Mouse (Mus musculus) bone marrow macrophage, adult 2 months (primary cell): ENCODE data around the gene Dus3l. TPM values are rescaled to one million over a fixed set of nuclear protein-coding genes. Genes with fewer than 3 reads are reported as not detected.

Experiments used
- H3K27ac ChIP-seq: 2 replicates; pipeline ENCODE4 v1.5.1; 2012; ENCODE audit warnings: low read depth, low read length; ENCODE audit not compliant: insufficient read depth
- H3K4me1 ChIP-seq: 2 replicates; pipeline ENCODE4 v1.6.1; 2012; ENCODE audit warnings: low read length; ENCODE audit not compliant: control insufficient read depth, insufficient read depth
- H3K4me3 ChIP-seq: 2 replicates; pipeline ENCODE4 v1.5.1; 2012; ENCODE audit warnings: mild to moderate bottlenecking, low read length, moderate library complexity; ENCODE audit not compliant: insufficient read depth
- CTCF ChIP-seq: IDR thresholded peaks from 2 replicates; pipeline ENCODE4 v1.5.1; 2012; ENCODE audit warnings: low read depth, mild to moderate bottlenecking, low read length, moderate library complexity
- POLR2A ChIP-seq: IDR thresholded peaks from 2 replicates; pipeline ENCODE4 v1.6.1; 2012; ENCODE audit warnings: mild to moderate bottlenecking, low read depth, low read length, borderline replicate concordance
- polyA plus RNA-seq: library from polyadenylated mRNA; stranded (reverse); fragments of >200 nt; gene quantifications from 2 replicates; pipeline ENCODE4 v1.2.4, GENCODE M21; 2012; ENCODE audit not compliant: missing spikeins, insufficient read depth, insufficient read length

Dus3l gene
- polyA plus RNA-seq, 1 experiment, result 21.4 TPM

DNA sequence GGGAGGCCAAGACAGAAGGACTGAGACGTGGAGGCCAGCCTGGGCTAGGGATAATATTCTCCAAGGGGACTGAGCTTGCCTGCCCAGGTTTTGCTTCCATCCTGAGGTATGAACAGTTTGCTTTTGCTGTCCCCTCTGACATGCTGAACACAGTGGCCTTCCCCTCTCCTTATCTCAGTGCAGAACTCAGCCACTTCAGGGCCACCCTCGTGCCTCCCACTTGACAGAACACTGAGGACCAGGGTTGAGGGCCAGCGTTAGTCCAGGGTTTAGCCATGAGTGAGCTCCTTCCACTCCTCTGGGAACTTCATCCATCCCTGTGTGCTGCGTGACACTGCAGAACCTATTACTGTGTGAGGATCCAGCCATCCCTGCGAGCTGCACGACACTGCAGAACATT, 24.7 kb downstream of the Dus3l start:
- Histone ChIP-seq H3K4me3 (no peak overlapping the region), H3K4me1 (no peaks in the 10 kb centered on the region), H3K27ac (no peak overlapping the region)
- TF ChIP-seq CTCF (no peak), POLR2A (no peak)

DNA sequence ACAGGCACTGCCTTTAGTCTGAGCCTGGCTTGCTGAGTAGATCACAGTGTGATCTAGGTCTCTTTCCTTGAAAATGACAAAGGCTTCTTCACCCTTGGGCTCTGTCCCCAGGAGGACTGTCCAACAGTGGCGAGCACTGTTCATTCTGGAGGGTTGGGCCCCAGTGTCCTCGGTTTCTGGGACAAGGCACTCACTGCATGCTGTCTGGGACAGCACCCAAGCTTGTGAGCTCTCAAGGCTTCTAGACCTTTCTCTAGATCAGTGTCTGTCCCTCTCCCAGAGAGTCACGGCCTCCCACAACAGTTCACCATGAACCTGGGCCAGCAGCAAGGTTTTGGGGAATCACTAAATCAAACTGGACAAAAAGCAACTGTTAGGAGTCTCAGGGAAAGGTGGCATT, 28.0 kb downstream of the Dus3l start:
- TF ChIP-seq CTCF (no peak), POLR2A (no peak)
- H3K4me3 ChIP-seq, result no peak overlapping the region
- H3K4me1 ChIP-seq, result no peaks in the 10 kb centered on the region
- H3K27ac ChIP-seq, result no peak overlapping the region

- H3K4me3 ChIP-seq, result no peak overlapping the region
- no peak for TF ChIP-seq POLR2A
- no peak for TF ChIP-seq CTCF
- no peaks in the 10 kb centered on the region for H3K4me1 ChIP-seq
- H3K27ac ChIP-seq, result no peak overlapping the region
Observed at GRCm38 (mm10) chr17:56793614-56794319, 29.2 kb downstream of the Dus3l start.

DNA sequence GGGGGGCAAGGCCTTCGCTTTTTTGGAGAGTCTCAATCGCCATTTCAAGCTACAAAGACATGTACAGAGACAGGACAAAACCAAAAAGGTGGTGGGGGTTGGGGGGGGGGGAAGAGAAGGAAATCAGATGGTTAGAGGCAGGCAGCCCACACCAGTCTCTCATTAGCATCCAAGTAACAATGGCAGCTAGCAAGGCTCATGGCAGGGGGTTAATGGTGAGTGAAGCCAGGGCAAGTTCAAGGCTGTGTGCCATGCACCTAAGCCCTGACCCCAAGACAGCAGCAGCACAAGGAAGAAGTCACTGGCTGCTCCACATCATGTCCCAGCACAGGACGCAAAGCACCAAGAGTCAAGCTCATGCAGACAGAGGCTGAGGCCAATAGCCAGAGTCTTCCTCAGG, 34.7 kb downstream of the Dus3l start:
- Histone ChIP-seq H3K4me3 (no peak overlapping the region), H3K27ac (no peak overlapping the region), H3K4me1 (no peaks in the 10 kb centered on the region)
- TF ChIP-seq CTCF, result no peak
- TF ChIP-seq POLR2A, result no peak

DNA sequence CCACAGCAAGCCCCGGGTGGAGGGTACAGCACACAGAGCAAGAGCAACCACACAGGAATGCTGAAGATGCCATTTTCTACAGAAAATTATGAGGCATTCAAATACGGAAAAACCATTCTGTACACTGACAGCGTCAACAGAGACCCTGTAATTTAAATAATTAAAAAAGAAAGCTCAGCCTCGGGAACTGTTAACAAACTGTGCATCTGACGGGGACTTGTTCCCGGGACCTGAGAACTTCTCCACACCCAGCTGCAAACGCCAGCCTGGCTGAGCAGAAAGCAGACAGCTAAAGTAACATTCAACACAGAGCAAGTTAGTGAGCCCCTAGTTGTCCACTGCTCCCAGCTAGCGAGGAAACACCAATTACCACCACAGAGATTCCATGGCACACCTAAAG, 37.5 kb downstream of the Dus3l start:
- no peak overlapping the region for H3K27ac ChIP-seq
- no peak overlapping the region for H3K4me3 ChIP-seq
- H3K4me1 ChIP-seq, result no peaks in the 10 kb centered on the region
- TF ChIP-seq POLR2A (no peak), CTCF (no peak)

GRCm38 (mm10) chr17:56804952-56805351, 40.4 kb downstream of the Dus3l start:
- TF ChIP-seq POLR2A, result no peak
- TF ChIP-seq CTCF, result no peak
- no peak overlapping the region for H3K27ac ChIP-seq
- peaks cover under 1% of the 10 kb centered on the region; the same call in 1 of the 2 replicates for H3K4me1 ChIP-seq
- no peak overlapping the region for H3K4me3 ChIP-seq

GRCm38 (mm10) chr17:56805784-56806183, 41.2 kb downstream of the Dus3l start:
- H3K4me3 ChIP-seq, result no peak overlapping the region
- TF ChIP-seq CTCF (no peak), POLR2A (no peak)
- H3K27ac ChIP-seq, result no peak overlapping the region
- H3K4me1 ChIP-seq, result peaks cover 8% of the 10 kb centered on the region

DNA sequence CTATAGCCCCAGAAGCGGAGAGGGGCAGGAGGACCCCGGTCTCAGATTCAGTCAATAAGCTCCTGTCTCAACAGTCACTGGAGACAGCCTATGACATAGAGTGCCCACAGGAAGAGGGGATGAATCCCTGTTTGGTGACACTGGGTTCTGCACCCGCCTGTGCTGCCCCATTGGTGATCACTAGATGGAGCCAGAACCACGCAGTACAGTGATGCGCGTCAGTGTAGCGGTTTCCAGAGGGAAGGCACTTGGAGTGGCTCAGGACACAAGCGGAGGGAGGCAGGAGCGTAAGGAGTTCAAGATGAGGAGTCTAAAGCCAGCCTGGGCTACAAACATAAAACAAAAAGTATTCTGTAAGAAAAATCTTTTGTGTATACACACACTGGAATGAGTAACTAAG, 44.0 kb downstream of the Dus3l start:
- no peak overlapping the region for H3K4me3 ChIP-seq
- no peak overlapping the region for H3K27ac ChIP-seq
- TF ChIP-seq POLR2A (no peak), CTCF (peak; percentile 79)
- H3K4me1 ChIP-seq, result peaks cover 12% of the 10 kb centered on the region

DNA sequence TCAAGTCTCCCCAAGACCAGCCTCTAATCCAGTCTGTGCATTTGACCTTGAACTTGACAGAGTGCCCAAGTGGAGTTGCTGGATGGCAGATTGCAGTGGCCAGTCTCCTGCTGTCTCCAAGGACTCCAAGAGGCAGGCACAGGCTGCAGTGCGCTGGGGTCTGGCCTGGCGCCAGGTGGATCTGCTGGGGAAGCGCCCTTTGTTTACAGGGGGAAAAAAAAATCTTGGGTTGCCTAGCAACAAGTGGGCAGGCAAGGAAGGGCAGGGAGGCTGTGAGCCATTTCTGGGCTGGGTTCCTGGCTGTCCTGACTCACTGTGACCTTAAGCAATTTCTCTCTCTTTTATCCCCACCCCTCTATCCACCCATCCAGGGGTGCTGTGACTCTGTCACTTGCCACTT, 45.7 kb downstream of the Dus3l start:
- Histone ChIP-seq H3K4me3 (no peak overlapping the region), H3K27ac (no peak overlapping the region), H3K4me1 (peaks cover 12% of the 10 kb centered on the region)
- no peak for TF ChIP-seq POLR2A
- no peak for TF ChIP-seq CTCF

DNA sequence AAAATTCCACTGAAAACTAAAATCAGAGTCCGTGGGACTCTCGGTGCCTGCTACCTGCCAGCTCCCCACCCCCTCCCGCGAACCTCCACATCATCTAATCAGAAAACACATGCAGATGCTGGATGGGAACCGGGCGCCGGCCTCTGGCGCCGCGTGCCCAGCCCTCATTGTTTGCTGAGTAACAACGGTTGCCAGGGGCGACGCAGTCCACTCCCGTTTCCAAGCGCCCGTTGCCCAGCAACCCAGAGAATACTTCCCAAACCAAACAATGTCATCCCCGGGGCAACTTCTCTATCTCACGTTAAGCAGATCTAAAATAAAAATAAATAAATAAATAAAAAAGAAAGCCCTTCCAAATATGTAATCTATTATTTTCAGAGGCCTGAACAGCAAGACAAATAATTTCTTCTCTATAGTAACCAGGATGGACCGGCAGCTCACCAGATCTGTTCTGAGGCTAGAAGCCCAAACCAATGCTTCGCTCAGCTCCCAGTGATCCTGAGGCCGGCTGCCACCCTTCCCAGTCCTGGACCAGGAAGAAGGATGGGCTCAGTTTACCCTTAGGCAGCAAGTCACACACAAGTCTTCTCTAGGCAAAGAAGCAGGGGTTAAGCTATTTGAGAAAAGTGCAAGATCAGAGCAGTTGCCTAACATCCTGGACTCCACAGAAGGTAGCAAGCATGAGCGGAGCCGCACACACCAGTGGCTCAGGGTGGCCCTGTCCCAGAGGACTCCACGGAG, 49.9 kb downstream of the Dus3l start:
- TF ChIP-seq CTCF (no peak), POLR2A (no peak)
- no peak overlapping the region for H3K4me3 ChIP-seq
- peaks cover 12% of the 10 kb centered on the region for H3K4me1 ChIP-seq
- no peak overlapping the region for H3K27ac ChIP-seq
